Mouse (Mus musculus) monocyte, adult 2 months (primary cell): ENCODE results near the gene Gm36079.
"Not testable (repeated sequence)": the region's sequence is repeated elsewhere in the genome, so short reads cannot be mapped to it uniquely, and the experiment has no call there.

ENCODE experiments used
- DNase-seq, 2 experiments: peaks; one replicate each; pipeline ENCODE4 v3.0.0; 2022; ENCODE audit warnings: low spot score in 2 of 2, low read depth in 1 of 2

The Gm36079 gene

DNA sequence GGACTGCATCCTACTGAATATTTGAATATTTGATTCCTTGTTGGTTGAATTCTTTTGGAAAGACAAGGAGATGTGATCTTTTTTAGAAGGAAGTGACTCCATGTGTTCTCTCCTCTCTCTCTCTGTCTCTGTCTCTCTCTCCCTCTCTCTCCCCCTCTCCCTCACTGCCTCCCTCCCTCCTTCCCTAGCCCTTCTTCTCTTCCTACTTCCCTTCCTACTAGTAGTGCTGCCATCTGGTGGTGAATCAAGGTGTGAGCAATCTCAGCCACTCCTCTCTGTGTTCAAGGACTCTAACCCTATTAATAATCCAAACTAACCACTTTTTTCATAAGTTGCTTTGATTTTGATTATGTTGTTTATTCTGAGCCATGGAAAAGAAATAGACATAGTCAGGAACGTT lies 5.3 kb downstream of the Gm36079 start:
- not testable (repeated sequence) for DNase-seq

DNA sequence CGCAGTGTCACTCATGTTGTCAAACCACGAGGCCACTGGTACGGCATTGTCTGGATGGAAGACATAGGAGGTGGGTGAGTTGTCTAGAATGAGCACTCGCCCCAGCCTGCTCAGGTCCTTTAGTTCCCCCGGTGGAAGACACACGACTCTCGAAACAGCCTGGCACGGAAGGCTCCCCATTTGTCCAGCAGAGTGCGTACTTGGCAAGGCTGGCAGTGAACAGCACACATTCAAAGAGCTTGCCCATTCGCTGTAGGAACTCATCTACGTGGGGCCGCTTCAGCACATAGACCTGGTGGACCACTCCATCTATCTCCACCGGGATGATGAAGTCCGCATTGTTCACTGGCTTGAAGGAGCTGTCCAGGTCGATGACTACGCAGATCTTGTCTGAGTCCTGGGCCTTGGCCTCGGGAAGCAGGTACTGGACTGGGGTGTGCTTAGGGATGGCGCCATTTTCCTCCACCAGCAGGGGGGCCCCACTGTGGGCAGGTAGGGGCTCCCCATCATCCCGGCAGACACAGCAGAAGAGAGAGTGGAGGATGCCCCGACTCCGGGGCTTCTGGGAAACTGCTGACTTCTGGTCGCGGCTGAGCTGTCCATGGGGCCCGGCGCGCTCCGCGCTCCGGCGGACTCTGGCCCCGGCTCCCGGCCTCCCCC lies 11.3 kb downstream of the Gm36079 start:
- DNase-seq = not testable (repeated sequence)

DNA sequence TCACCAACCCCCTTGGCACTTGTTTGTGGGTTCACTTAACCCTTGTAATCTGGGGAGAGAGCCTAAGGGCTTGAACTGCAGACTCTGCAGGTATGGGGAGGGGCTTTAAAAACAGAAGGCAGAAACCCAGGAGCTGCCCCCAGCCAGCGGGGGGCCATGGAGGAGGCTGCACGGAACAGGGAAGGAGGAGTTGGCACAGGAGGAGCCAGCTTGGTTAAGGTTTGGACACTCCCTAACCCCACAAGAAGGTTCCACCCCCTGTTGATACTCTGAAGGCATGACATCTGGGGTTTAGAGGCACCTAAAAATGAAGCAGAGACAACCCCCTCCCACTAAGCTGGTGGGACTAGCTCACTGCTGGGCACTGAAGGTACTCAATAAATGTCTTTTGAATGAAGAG lies 12.8 kb downstream of the Gm36079 start:
- DNase-seq = not testable (repeated sequence)

DNA sequence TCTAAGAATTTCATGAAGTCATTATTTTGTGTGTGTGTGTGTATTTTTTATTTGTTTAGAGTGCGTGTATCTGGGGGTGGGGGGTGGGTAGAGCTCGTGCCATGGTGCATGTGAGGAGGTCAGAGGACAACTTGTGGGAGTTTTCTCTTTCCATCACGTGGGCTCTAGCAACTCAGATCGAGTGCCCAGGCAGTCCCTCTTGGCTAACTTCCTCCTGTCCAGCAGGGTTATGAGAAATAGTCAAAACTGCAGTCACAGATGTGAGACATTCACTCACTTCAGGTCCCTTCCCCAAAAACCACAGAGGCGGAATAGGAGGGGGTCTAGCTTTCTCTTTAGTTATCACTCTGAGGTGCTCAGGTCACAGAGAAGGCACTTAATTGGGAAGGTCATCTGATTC lies 13.3 kb downstream of the Gm36079 start:
- not testable (repeated sequence) for DNase-seq

DNA sequence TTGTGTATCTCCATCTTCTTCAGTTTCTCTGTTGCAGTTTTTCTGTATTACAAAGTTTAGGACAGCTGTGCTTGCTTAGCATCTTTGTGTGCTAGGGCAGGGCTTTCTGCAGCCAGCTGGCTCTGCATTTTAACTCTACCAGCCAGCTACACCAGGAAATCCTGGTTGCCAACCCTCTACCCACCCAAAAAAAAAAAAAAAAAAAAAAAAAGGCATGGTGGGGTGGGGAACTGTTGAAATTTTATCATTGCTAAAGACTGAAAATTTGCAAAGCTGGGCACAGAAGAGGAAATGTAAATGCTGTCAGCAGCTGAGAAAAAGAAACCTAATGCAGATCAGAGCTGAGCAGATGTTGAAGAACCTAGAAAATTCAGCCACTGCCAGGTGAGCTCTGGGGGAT lies 16.7 kb downstream of the Gm36079 start:
- DNase-seq = not testable (repeated sequence)

DNA sequence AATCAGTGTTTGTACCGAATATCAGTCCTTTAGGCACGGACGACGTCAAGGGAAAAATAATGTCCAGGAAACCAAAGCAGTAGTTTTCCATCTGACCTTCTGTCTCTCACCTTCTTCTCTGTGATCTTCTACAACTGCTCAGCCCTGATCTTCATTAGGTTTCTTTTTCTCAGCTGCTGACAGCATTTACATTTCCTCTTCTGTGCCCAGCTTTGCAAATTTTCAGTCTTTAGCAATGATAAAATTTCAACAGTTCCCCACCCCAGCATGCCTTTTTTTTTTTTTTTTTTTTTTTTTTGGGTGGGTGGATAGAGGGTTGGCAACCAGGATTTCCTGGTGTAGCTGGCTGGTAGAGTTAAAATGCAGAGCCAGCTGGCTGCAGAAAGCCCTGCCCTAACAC lies 27.6 kb downstream of the Gm36079 start:
- not testable (repeated sequence) for DNase-seq

DNA sequence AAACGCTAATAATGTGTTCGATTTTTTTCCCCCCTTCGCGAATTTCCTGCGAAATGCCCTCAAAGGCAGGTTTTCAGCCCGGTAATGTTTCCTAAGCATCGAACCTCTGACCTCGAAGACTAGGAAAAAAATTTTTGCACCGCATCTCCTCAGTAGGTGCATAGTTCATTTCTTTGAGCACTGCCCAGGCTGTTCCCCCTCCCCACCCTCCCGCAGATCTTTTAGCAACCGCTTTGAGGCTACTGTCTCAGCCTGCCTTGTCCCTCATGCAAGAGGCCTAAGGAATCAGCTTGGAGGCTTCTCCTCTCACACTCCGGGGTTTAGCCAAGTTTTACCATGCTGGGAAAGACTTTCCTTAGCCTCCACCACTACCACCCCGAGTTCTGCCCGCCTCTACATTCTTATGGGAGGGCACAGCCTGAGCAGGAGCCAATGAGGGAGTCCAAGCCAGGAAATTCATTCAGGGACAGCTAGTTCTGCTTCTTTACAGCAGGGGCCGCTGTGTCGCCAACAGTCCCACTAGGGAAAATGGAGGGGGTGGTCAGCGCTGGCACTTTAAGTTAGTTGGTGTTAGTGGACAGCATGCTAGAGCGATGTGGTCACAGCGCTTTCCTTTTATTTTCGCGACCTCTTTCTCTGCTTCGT lies 28.2 kb downstream of the Gm36079 start:
- not testable (repeated sequence) for DNase-seq

DNA sequence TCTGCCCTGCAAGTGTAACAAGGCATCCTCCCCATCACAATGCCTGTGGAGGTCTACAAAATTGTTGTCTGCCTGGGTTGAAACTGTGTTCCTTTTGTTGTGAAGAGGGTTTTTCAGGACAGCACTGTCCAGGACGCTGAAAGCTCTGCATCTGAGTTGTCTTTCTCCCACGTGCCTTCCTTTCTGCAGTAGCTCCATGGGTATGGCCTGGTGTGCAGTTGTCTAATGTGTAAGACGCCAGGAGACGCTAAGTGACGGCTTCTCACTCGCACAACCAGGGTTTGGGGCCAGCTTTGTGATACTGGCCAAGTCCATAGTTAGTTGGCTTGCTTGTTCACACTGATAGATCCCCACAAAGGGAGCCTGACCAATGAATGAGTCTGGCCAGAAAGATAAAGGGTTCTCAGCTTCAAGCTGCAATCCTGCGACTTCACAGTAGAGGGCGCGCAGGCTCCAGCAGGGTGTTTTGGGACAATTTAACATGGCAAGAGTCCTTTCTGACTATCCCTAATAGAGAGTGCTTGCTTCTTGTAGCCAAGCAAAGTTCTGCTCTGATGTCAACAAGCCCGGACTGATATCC lies 34.8 kb downstream of the Gm36079 start:
- DNase-seq = not testable (repeated sequence)

DNA sequence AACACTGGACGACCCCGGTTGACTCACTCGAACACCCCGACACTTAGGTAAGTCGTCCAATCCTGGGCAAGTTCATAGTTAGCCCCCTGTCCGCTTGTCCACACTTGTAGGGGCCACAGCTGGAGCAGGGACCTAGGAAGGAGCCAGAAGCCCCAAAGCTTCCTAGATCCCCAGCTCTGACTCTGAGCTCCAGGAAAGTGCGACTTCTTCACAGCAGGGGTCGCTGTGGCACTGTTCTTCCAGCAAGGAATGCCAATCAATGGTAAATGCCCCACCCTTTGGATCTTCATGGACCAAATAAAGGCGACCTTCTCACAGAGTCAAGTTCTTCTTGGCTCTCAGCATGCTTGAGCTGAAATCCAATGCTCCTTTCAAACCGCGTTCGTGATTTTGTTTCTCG lies 35.5 kb downstream of the Gm36079 start:
- not testable (repeated sequence) for DNase-seq
